Mouse (Mus musculus) stomach, embryonic 14.5 days (tissue): ENCODE results near the gene Apod. TPM values are rescaled to one million over a fixed set of nuclear protein-coding genes. Genes with fewer than 3 reads are reported as not detected.

ENCODE experiments used
- ATAC-seq: fragments of 200-750 bp; cut with Nextera tagmentation; 2 replicates; pipeline ENCODE4 v1.8.0; 2017; ENCODE audit warnings: low read depth, moderate TSS enrichment; ENCODE audit not compliant: insufficient number of reproducible peaks, insufficient read depth, low FRiP score
- H3K27ac ChIP-seq: fragments of 300-500 bp; sonication (generic); 2 replicates; pipeline ENCODE4 v1.5.1; 2014; ENCODE audit warnings: mild to moderate bottlenecking, low read length, moderate library complexity, mixed read lengths
- H3K27me3 ChIP-seq: fragments of 300-500 bp; sonication (generic); 2 replicates; pipeline ENCODE4 v1.6.1; 2014; ENCODE audit warnings: low read length, control low read depth, mixed read lengths; ENCODE audit not compliant: control insufficient read depth, insufficient read depth
- H3K36me3 ChIP-seq: fragments of 300-500 bp; sonication (generic); 2 replicates; pipeline ENCODE4 v1.6.1; 2014; ENCODE audit warnings: mild to moderate bottlenecking, control low read depth, low read length, moderate library complexity, mixed read lengths; ENCODE audit not compliant: control insufficient read depth, insufficient read depth
- H3K4me1 ChIP-seq: fragments of 300-500 bp; sonication (generic); 2 replicates; pipeline ENCODE4 v1.6.1; 2014; ENCODE audit warnings: low read length, control low read depth, mixed read lengths; ENCODE audit not compliant: control insufficient read depth, insufficient read depth
- H3K4me2 ChIP-seq: fragments of 300-500 bp; sonication (generic); replicated peaks from 2 replicates; pipeline ENCODE4 v1.6.1; 2014; ENCODE audit warnings: low read depth, low read length, control low read depth
- H3K4me3 ChIP-seq: fragments of 300-500 bp; sonication (generic); 2 replicates; pipeline ENCODE4 v1.5.1; 2014; ENCODE audit warnings: low read depth, low read length, control low read depth
- H3K9ac ChIP-seq: fragments of 300-500 bp; sonication (generic); replicated peaks from 2 replicates; pipeline ENCODE4 v1.6.1; 2014; ENCODE audit warnings: low read depth, mild to moderate bottlenecking, control low read depth, low read length, moderate library complexity, mixed read lengths
- H3K9me3 ChIP-seq: fragments of 300-500 bp; sonication (generic); 2 replicates; pipeline ENCODE4 v1.6.1; 2016; ENCODE audit warnings: low read depth, low read length, control low read depth; ENCODE audit not compliant: control insufficient read depth
- WGBS: fragments of 180-500 bp; shearing (Covaris S2); extraction: QIAGEN DNeasy Blood & Tissue Kit; methylation state at CpG from one replicate; pipeline ENCODE4 v1.1.7; 2014; 5-methylcytosine and 5-hydroxymethylcytosine counted together
- polyA plus RNA-seq: library from polyadenylated mRNA; unstranded; fragments of >200 nt; fragmentation: Nextera tagmentation; extraction: Ambion mirVana; gene quantifications from 2 replicates; pipeline ENCODE4 v1.2.1, GENCODE M21; 2014

Gene Apod
- polyA plus RNA-seq, 1 experiment from 2014 or later, result 1.4 TPM

DNA sequence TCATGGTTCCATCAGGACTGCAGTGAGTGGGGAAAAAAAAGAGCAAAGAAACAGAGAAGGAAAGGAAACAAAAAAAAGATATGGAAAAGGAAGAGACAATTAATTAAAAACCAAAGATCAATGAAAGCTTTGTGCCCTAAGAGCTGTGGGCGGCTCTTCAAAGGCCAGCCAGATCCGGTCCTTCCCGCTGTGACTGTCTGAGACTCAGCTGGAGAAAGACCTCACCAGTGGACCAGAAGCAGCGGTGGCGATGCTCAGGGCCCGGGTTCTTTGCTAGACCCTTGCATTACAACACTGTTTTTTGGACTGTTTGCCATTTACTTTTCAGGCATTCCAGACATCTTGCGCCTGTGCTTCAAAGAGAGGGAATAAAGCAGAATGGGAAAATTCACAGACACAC, 14.1 kb downstream of the Apod start:
- Histone ChIP-seq H3K36me3 (no peaks in the 10 kb centered on the region), H3K9me3 (no peaks in the 10 kb centered on the region), H3K4me2 (no peak overlapping the region), H3K9ac (no peak overlapping the region), H3K27ac (no peak overlapping the region), H3K4me3 (no peak overlapping the region), H3K27me3 (no peaks in the 10 kb centered on the region), H3K4me1 (peaks cover 11% of the 10 kb centered on the region)
- no peak for ATAC-seq
- 50% methylated on average over 7 of the region's 7 CpGs for WGBS

DNA sequence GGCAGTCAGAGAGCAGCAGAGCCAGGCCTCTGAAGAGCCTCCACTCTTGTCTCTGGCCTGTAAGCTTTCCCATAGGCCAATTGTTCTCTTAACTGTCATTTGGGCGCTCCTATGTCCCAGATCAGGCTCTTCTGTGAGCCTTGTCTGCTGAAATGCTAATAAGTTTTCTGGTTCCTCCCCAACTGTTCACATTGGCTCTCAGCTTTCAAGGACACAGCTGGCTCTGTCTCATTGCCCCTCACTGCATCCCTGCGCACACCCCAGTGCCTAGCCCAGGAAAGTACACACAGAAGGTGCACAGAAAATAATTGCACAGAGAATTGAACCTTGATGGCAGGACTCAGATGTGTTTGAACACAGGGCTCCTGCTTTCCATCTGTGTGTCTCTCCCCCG, 14.7 kb downstream of the Apod start:
- ATAC-seq, result no peak
- Histone ChIP-seq H3K4me1 (peaks cover 11% of the 10 kb centered on the region), H3K27me3 (no peaks in the 10 kb centered on the region), H3K4me2 (no peak overlapping the region), H3K36me3 (no peaks in the 10 kb centered on the region), H3K9ac (no peak overlapping the region), H3K9me3 (no peaks in the 10 kb centered on the region), H3K4me3 (no peak overlapping the region), H3K27ac (no peak overlapping the region)
- 39% methylated on average over 3 of the region's 3 CpGs for WGBS

DNA sequence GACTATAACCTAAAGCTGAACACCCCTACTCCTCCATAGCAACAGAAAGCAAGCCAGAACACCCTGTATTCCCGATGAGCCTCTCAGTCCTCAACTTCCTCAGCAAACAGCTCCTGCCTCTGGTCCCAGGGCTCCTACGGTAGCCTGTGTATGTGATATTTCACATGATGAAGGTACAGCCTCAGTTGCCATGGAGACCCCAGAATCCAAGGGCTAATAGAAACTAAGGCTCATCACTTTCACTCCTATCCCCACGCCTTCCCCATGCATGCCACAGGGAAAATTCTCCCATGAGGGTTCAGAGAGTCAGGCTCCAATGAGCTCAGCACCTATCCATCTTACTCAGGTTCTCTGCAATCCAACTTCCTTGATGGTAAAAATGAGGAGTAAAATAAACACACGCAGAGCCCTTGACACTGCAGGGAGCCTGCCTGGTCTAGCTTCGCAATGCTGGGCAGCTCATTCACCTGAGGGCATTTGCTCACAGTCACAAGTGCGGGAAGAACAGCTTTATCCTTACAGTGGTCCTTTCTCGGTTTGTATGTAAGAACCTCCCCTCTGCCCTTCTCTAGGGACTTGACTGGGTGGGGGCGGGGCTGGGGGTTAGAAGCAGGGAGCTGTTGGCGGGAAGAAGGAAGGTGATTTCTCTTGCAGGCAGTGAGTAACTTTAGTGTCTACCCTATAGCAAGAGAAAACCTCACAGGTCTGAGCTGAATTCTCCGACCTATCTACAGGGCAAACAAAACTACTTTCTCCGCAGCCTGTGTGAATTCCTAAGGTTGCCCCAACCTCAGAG, 15.2 kb downstream of the Apod start:
- 25% methylated on average over 11 of the region's 11 CpGs for WGBS
- ATAC-seq, result no peak
- H3K27me3 ChIP-seq, result no peaks in the 10 kb centered on the region
- no peaks in the 10 kb centered on the region for H3K36me3 ChIP-seq
- no peak overlapping the region for H3K9ac ChIP-seq
- H3K27ac ChIP-seq, result no peak overlapping the region
- H3K4me2 ChIP-seq, result no peak overlapping the region
- no peak overlapping the region for H3K4me3 ChIP-seq
- no peaks in the 10 kb centered on the region for H3K9me3 ChIP-seq
- peaks cover 11% of the 10 kb centered on the region for H3K4me1 ChIP-seq

DNA sequence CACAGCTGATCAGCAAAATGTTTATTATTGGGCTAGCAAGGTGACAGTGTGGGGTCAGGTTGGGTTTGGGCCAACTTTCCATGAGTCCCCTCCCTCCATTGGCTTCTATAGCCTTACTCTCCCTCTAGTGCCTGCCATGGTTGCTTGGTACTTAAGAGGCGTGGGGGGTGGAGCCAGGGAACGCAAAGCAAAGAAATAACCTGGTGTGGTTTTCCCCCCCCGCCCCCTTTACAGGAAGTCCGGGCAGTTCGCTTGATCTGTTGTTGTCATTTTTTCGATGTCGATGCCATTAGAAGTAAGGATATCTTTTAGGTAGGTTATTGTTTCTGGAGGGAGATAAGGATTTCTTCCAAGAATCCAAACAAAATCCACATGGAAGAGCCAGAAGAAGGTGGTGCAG, 17.5 kb downstream of the Apod start:
- Histone ChIP-seq H3K9ac (no peak overlapping the region), H3K27me3 (no peaks in the 10 kb centered on the region), H3K4me1 (peaks cover 14% of the 10 kb centered on the region), H3K9me3 (no peaks in the 10 kb centered on the region), H3K27ac (no peak overlapping the region), H3K36me3 (no peaks in the 10 kb centered on the region), H3K4me2 (no peak overlapping the region), H3K4me3 (no peak overlapping the region)
- ATAC-seq, result no peak
- 91% methylated on average over 7 of the region's 7 CpGs for WGBS

DNA sequence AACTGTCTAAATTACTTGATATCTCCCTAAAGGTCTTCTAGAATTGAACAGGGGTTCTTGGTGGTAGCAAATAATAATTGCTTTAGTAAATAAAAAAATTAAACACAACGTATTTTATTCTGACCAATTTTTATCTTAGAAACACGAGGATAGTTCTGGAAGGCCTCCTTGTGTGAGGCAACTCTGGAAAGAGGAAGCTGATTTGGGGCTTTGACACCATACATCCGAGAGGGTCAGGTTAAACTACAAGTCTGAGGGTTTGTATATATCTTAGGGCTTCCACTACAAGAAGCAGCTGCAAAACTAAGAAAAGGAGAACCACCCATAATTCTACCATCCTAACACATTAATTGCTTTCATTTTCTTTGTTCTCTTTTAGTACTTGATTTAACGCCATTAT, 20.8 kb downstream of the Apod start:
- peaks cover 12% of the 10 kb centered on the region; the same call in 1 of the 2 replicates for H3K4me1 ChIP-seq
- no peak overlapping the region for H3K27ac ChIP-seq
- no peaks in the 10 kb centered on the region for H3K9me3 ChIP-seq
- no peaks in the 10 kb centered on the region for H3K27me3 ChIP-seq
- H3K4me3 ChIP-seq, result no peak overlapping the region
- ATAC-seq, result no peak
- 57% methylated on average over 4 of the region's 4 CpGs for WGBS
- no peak overlapping the region for H3K9ac ChIP-seq
- no peaks in the 10 kb centered on the region for H3K36me3 ChIP-seq
- no peak overlapping the region for H3K4me2 ChIP-seq

DNA sequence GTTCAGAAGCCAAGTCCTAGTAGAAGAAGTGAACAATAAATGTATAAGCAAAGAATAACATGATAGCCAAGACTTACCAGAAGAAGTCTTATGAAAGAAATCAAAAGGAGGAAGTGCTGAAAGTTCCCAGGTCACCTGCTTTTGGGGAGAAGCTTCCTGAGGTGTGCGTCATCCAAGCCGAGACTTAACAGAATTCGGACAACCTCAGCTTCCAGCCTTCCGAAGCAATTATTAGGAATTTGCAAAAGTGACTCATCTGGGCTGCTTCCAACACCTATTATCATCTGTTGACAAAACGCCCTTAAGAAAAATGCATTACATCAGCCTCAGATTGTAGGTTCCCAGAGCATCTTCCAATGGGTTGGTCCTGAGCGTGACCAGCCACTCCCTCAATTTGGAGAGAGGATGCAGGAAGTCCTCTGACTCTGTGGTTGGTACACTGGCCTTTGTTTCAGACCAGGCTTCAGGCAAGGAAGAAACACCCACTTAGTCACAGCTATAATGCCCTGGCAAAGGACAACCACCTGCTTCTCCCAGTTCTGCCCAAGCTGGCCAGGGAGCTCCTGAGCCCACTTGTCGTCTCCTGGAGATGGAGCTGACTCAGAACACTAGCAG, 23.8 kb downstream of the Apod start:
- Histone ChIP-seq H3K36me3 (no peaks in the 10 kb centered on the region), H3K9ac (no peak overlapping the region), H3K4me3 (no peak overlapping the region), H3K9me3 (no peaks in the 10 kb centered on the region), H3K27ac (peak overlapping the region; percentile 74), H3K4me2 (no peak overlapping the region), H3K4me1 (peaks cover 12% of the 10 kb centered on the region; the same call in 1 of the 2 replicates), H3K27me3 (no peaks in the 10 kb centered on the region)
- 67% methylated on average over 7 of the region's 7 CpGs for WGBS
- no peak for ATAC-seq

DNA sequence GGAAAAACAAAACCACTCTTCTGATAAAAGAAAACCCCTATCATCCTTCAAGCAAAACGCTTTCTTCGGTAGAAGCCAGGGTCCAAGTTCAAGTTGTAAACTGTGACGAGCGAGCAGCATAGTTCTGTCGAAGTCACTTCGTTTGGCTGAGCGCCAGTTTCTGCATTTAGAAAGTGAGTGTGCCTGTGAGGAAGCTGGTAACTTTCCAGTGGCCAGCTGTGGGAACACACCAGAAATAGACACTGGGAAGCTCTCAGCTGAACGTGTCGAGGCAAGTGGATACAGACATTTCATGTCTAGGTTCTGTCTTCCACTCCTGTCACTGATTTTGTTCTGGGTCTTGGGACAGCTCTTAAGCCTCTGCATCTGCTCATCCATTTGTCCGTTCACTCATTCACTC, 24.3 kb downstream of the Apod start:
- peak; percentile 67 for ATAC-seq
- Histone ChIP-seq H3K4me2 (no peak overlapping the region), H3K9me3 (no peaks in the 10 kb centered on the region), H3K4me3 (no peak overlapping the region), H3K27me3 (no peaks in the 10 kb centered on the region), H3K36me3 (no peaks in the 10 kb centered on the region), H3K27ac (peak overlapping the region; percentile 74), H3K4me1 (peaks cover 12% of the 10 kb centered on the region; the same call in 1 of the 2 replicates), H3K9ac (no peak overlapping the region)
- 36% methylated on average over 10 of the region's 10 CpGs for WGBS

DNA sequence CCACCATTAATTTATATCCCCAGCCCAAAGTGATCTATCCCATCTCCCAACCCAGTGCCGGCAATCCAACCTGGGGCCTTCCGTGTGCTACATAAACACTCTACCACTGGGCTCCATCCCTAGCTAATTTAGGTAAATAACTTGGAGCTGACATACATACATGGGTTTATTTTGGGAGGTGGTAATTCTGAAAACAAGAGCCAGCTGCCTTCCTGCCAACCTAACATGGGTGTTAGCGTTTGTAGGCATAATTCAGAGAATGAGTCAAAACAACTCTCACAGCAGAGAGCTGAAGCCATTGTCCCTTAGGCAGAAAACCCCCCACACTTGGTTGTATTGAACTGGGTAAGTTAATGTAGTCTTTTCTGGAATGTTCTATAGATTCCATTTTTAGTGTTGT, 26.9 kb downstream of the Apod start:
- H3K27ac ChIP-seq, result no peak overlapping the region
- no peaks in the 10 kb centered on the region for H3K36me3 ChIP-seq
- H3K4me3 ChIP-seq, result no peak overlapping the region
- H3K4me1 ChIP-seq, result peaks cover 12% of the 10 kb centered on the region; the same call in 1 of the 2 replicates
- H3K27me3 ChIP-seq, result no peaks in the 10 kb centered on the region
- 75% methylated on average over 3 of the region's 3 CpGs for WGBS
- no peak overlapping the region for H3K9ac ChIP-seq
- no peak for ATAC-seq
- H3K9me3 ChIP-seq, result no peaks in the 10 kb centered on the region
- H3K4me2 ChIP-seq, result no peak overlapping the region
